Mouse (Mus musculus): ENCODE results near the gene Cry2. TPM values are rescaled to one million over a fixed set of nuclear protein-coding genes. Genes with fewer than 3 reads are reported as not detected.

The Cry2 gene
- polyA plus RNA-seq, 1 experiment, result 8.0 TPM

GRCm38 (mm10) chr2:92392318-92393264 lies 41.3 kb downstream of the Cry2 start:
- H3K4me3 ChIP-seq (replicated peaks; ENCODE audit: control insufficient read depth, low read depth, low read length), result no peak overlapping the region

GRCm38 (mm10) chr2:92391703-92392317 lies 42.0 kb downstream of the Cry2 start:
- H3K4me1 ChIP-seq (ENCODE audit: control insufficient read depth, insufficient read depth, low read length), result no peaks in the 10 kb centered on the region
- no peak overlapping the region for H3K27ac ChIP-seq (ENCODE audit: control insufficient read depth, insufficient read depth, low read depth, low read length, poor library complexity)
- TF ChIP-seq POLR2A (IDR thresholded peaks at IDR 0.05; ENCODE audit: borderline replicate concordance, control insufficient read depth, low read depth, low read length) (no peak), CTCF (IDR thresholded peaks at IDR 0.05; ENCODE audit: control insufficient read depth, insufficient read depth, low read length) (no peak)
- no peak overlapping the region for H3K4me3 ChIP-seq (replicated peaks; ENCODE audit: control insufficient read depth, low read depth, low read length)
- WGBS, result 55% methylated on average over 11 of the region's 11 CpGs

More at GRCm38 (mm10) chr2:92392318-92393264, 41.3 kb downstream of the Cry2 start:
- H3K4me1 ChIP-seq (ENCODE audit: control insufficient read depth, insufficient read depth, low read length), result no peaks in the 10 kb centered on the region
- TF ChIP-seq POLR2A (IDR thresholded peaks at IDR 0.05; ENCODE audit: borderline replicate concordance, control insufficient read depth, low read depth, low read length), result no peak
- TF ChIP-seq CTCF (IDR thresholded peaks at IDR 0.05; ENCODE audit: control insufficient read depth, insufficient read depth, low read length), result no peak
- H3K27ac ChIP-seq (ENCODE audit: control insufficient read depth, insufficient read depth, low read depth, low read length, poor library complexity), result no peak overlapping the region
- 8% methylated on average over 26 of the region's 26 CpGs for WGBS

GRCm38 (mm10) chr2:92391116-92391515 lies 42.7 kb downstream of the Cry2 start:
- H3K4me1 ChIP-seq (ENCODE audit: control insufficient read depth, insufficient read depth, low read length), result no peaks in the 10 kb centered on the region
- no peak overlapping the region for H3K27ac ChIP-seq (ENCODE audit: control insufficient read depth, insufficient read depth, low read depth, low read length, poor library complexity)
- WGBS, result 89% methylated on average over 8 of the region's 8 CpGs
- no peak overlapping the region for H3K4me3 ChIP-seq (replicated peaks; ENCODE audit: control insufficient read depth, low read depth, low read length)
- TF ChIP-seq POLR2A (IDR thresholded peaks at IDR 0.05; ENCODE audit: borderline replicate concordance, control insufficient read depth, low read depth, low read length) (no peak), CTCF (IDR thresholded peaks at IDR 0.05; ENCODE audit: control insufficient read depth, insufficient read depth, low read length) (no peak)

GRCm38 (mm10) chr2:92390206-92390930 lies 43.5 kb downstream of the Cry2 start:
- WGBS, result 58% methylated on average over 6 of the region's 6 CpGs
- H3K4me1 ChIP-seq (ENCODE audit: control insufficient read depth, insufficient read depth, low read length), result no peaks in the 10 kb centered on the region
- TF ChIP-seq POLR2A (IDR thresholded peaks at IDR 0.05; ENCODE audit: borderline replicate concordance, control insufficient read depth, low read depth, low read length) (no peak), CTCF (IDR thresholded peaks at IDR 0.05; ENCODE audit: control insufficient read depth, insufficient read depth, low read length) (no peak)
- no peak overlapping the region for H3K27ac ChIP-seq (ENCODE audit: control insufficient read depth, insufficient read depth, low read depth, low read length, poor library complexity)
- no peak overlapping the region for H3K4me3 ChIP-seq (replicated peaks; ENCODE audit: control insufficient read depth, low read depth, low read length)

GRCm38 (mm10) chr2:92389645-92390044 lies 44.2 kb downstream of the Cry2 start:
- no peak overlapping the region for H3K4me3 ChIP-seq (replicated peaks; ENCODE audit: control insufficient read depth, low read depth, low read length)
- no peak overlapping the region for H3K27ac ChIP-seq (ENCODE audit: control insufficient read depth, insufficient read depth, low read depth, low read length, poor library complexity)
- no peaks in the 10 kb centered on the region for H3K4me1 ChIP-seq (ENCODE audit: control insufficient read depth, insufficient read depth, low read length)
- no peak for TF ChIP-seq CTCF (IDR thresholded peaks at IDR 0.05; ENCODE audit: control insufficient read depth, insufficient read depth, low read length)
- TF ChIP-seq POLR2A (IDR thresholded peaks at IDR 0.05; ENCODE audit: borderline replicate concordance, control insufficient read depth, low read depth, low read length), result no peak
- WGBS, result 42% methylated on average over 10 of the region's 10 CpGs

- Histone ChIP-seq H3K27ac (ENCODE audit: control insufficient read depth, insufficient read depth, low read depth, low read length, poor library complexity) (no peak overlapping the region), H3K4me1 (ENCODE audit: control insufficient read depth, insufficient read depth, low read length) (no peaks in the 10 kb centered on the region), H3K4me3 (replicated peaks; ENCODE audit: control insufficient read depth, low read depth, low read length) (no peak overlapping the region)
- WGBS, result 3% methylated on average over 62 of the region's 62 CpGs
- TF ChIP-seq CTCF (IDR thresholded peaks at IDR 0.05; ENCODE audit: control insufficient read depth, insufficient read depth, low read length) (no peak), POLR2A (IDR thresholded peaks at IDR 0.05; ENCODE audit: borderline replicate concordance, control insufficient read depth, low read depth, low read length) (no peak)
Observed at GRCm38 (mm10) chr2:92388891-92389641, 44.8 kb downstream of the Cry2 start.

GRCm38 (mm10) chr2:92388081-92388517 lies 45.7 kb downstream of the Cry2 start:
- WGBS, result 65% methylated on average over 3 of the region's 3 CpGs
- no peak overlapping the region for H3K4me3 ChIP-seq (replicated peaks; ENCODE audit: control insufficient read depth, low read depth, low read length)
- TF ChIP-seq POLR2A (IDR thresholded peaks at IDR 0.05; ENCODE audit: borderline replicate concordance, control insufficient read depth, low read depth, low read length), result no peak
- TF ChIP-seq CTCF (IDR thresholded peaks at IDR 0.05; ENCODE audit: control insufficient read depth, insufficient read depth, low read length), result no peak
- H3K27ac ChIP-seq (ENCODE audit: control insufficient read depth, insufficient read depth, low read depth, low read length, poor library complexity), result no peak overlapping the region
- no peaks in the 10 kb centered on the region for H3K4me1 ChIP-seq (ENCODE audit: control insufficient read depth, insufficient read depth, low read length)
